Mouse (Mus musculus): ENCODE measurements around the gene Thoc5. TPM values are rescaled to one million over a fixed set of nuclear protein-coding genes. Genes with fewer than 3 reads are reported as not detected.

Thoc5 gene
- polyA plus RNA-seq, 1 experiment from 2014 or later = 65.5 TPM

DNA sequence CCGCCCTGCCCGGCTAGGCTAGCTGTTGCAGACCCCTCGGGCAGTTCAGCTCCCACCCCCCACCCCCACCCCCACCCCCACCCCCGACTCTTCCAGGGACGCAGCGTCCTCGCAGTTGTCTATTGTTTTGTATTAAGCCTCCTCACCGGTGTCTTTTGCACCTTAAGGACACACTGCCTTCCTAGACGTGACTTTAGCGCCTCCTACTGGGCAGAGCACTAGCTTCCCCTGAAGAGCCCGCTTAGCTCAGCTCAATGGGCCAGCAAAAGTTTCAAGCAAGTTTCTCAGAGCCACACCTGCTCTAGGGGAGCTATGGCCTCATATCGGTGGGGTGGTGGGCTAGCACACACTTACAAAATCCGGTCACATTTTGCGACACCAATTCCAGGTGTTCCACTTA lies 80.5 kb downstream of the Thoc5 start:
- peak; percentile 96 for DNase-seq (ENCODE audit: low spot score, missing footprints)
- Histone ChIP-seq H3K27ac (ENCODE audit: low read depth, low read length) (no peak overlapping the region), H3K4me1 (ENCODE audit: control insufficient read depth, insufficient read depth, low read length) (no peaks in the 10 kb centered on the region), H3K4me2 (no peak overlapping the region), H3K4me3 (ENCODE audit: low read depth, low read length) (no peak overlapping the region), H3K27me3 (ENCODE audit: control insufficient read depth, insufficient read depth, low read length) (no peaks in the 10 kb centered on the region), H3K9ac (ENCODE audit: low read length) (no peak overlapping the region), H3K36me3 (ENCODE audit: control insufficient read depth, insufficient read depth, low read length) (no peaks in the 10 kb centered on the region), H3K9me3 (ENCODE audit: control insufficient read depth, low read length) (no peaks in the 10 kb centered on the region)
- peak; percentile 48; the same call in 1 of the 2 replicates for ATAC-seq (ENCODE audit: low FRiP score)
- WGBS = 6% methylated on average over 13 of the region's 14 CpGs

Small RNA genes lying within 50 kb of the gene (microRNA-seq; reads per million reads assigned to microRNA genes)
- not detected for gene Mir6918

Other genes with a start within 250 kb of the Thoc5 start
- gene Uqcr10, start 191.0 kb upstream of the Thoc5 start, polyA plus RNA-seq (2014; fragmentation: Nextera tagmentation; extraction: Ambion mirVana) = 547 and 572 TPM in 2 replicates
- gene Zmat5, start 190.6 kb upstream of the Thoc5 start, polyA plus RNA-seq (2014; fragmentation: Nextera tagmentation; extraction: Ambion mirVana) = 74.5 and 85.5 TPM in 2 replicates
- gene Cabp7, start 148.5 kb upstream of the Thoc5 start, polyA plus RNA-seq (2014; fragmentation: Nextera tagmentation; extraction: Ambion mirVana) = 0.15 and 0.33 TPM in 2 replicates
- 46.9 and 51.0 TPM in 2 replicates for gene Nf2, start 45.8 kb upstream of the Thoc5 start, polyA plus RNA-seq (2014; fragmentation: Nextera tagmentation; extraction: Ambion mirVana)
- gene Nipsnap1, start 21.4 kb upstream of the Thoc5 start, polyA plus RNA-seq (2014; fragmentation: Nextera tagmentation; extraction: Ambion mirVana) = 75.4 and 79.1 TPM in 2 replicates
- 0.77 and 0.79 TPM in 2 replicates for gene Nefh, start 52.7 kb downstream of the Thoc5 start, polyA plus RNA-seq (2014; fragmentation: Nextera tagmentation; extraction: Ambion mirVana)
- gene Ap1b1, start 91.5 kb downstream of the Thoc5 start, polyA plus RNA-seq (2014; fragmentation: Nextera tagmentation; extraction: Ambion mirVana) = 59.5 and 61.6 TPM in 2 replicates
- gene Rasl10a, start 162.8 kb downstream of the Thoc5 start, polyA plus RNA-seq (2014; fragmentation: Nextera tagmentation; extraction: Ambion mirVana) = 0.19 and 0.37 TPM in 2 replicates
- 19.4 and 23.1 TPM in 2 replicates for gene Gas2l1, start 170.0 kb downstream of the Thoc5 start, polyA plus RNA-seq (2014; fragmentation: Nextera tagmentation; extraction: Ambion mirVana)
- gene Rhbdd3, start 203.6 kb downstream of the Thoc5 start, polyA plus RNA-seq (2014; fragmentation: Nextera tagmentation; extraction: Ambion mirVana) = 20.4 and 21.3 TPM in 2 replicates
- 419 and 422 TPM in 2 replicates for gene Ewsr1, start 203.9 kb downstream of the Thoc5 start, polyA plus RNA-seq (2014; fragmentation: Nextera tagmentation; extraction: Ambion mirVana)